Mouse (Mus musculus) forebrain, postnatal 0 days (tissue): ENCODE data around the gene Arrdc5. TPM values are rescaled to one million over a fixed set of nuclear protein-coding genes. Genes with fewer than 3 reads are reported as not detected.

Experiments
- ATAC-seq: fragments of 200-750 bp; cut with Nextera tagmentation; 2 replicates; pipeline ENCODE4 v1.8.0; 2017; ENCODE audit warnings: mild to moderate bottlenecking, moderate library complexity
- DNase-seq: peaks from one replicate; pipeline ENCODE4 v3.0.0-alpha.2; 2015
- H3K27ac ChIP-seq: fragments of 300-500 bp; sonication (generic); 2 replicates; pipeline ENCODE4 v1.5.1; 2014; ENCODE audit warnings: low read depth, mild to moderate bottlenecking, antibody characterized with exemption, low read length, moderate library complexity, mixed read lengths
- H3K27me3 ChIP-seq: fragments of 300-500 bp; sonication (generic); 2 replicates; pipeline ENCODE4 v1.6.1; 2014; ENCODE audit warnings: mild to moderate bottlenecking, low read length, mixed read lengths; ENCODE audit not compliant: insufficient read depth
- H3K36me3 ChIP-seq: fragments of 300-500 bp; sonication (generic); 2 replicates; pipeline ENCODE4 v1.6.1; 2014; ENCODE audit warnings: mild to moderate bottlenecking, moderate library complexity; ENCODE audit not compliant: insufficient read depth
- H3K4me1 ChIP-seq: fragments of 300-500 bp; sonication (generic); 2 replicates; pipeline ENCODE4 v1.6.1; 2014; ENCODE audit warnings: antibody characterized with exemption; ENCODE audit not compliant: insufficient read depth
- H3K4me2 ChIP-seq: fragments of 300-500 bp; sonication (generic); 2 replicates; pipeline ENCODE4 v1.6.1; 2014; ENCODE audit warnings: low read depth, mild to moderate bottlenecking, moderate library complexity
- H3K4me3 ChIP-seq: fragments of 300-500 bp; sonication (generic); 2 replicates; pipeline ENCODE4 v1.5.1; 2014; ENCODE audit warnings: low read depth, low read length, mixed read lengths
- H3K9ac ChIP-seq: fragments of 300-500 bp; sonication (generic); 2 replicates; pipeline ENCODE4 v1.6.1; 2014; ENCODE audit warnings: mild to moderate bottlenecking
- H3K9me3 ChIP-seq: fragments of 300-500 bp; sonication (generic); 2 replicates; pipeline ENCODE4 v1.6.1; 2016; ENCODE audit warnings: low read length
- CTCF ChIP-seq: sonication (generic); IDR thresholded peaks from 2 replicates; pipeline ENCODE4 v1.5.1; 2016; ENCODE audit warnings: antibody characterized with exemption, control low read depth, low read depth
- WGBS: fragments of 180-500 bp; shearing (Covaris S2); extraction: QIAGEN DNeasy Blood & Tissue Kit; methylation state at CpG from one replicate; pipeline ENCODE4 v1.1.7; 2014; 5-methylcytosine and 5-hydroxymethylcytosine counted together
- polyA plus RNA-seq: library from polyadenylated mRNA; unstranded; fragments of >200 nt; fragmentation: Nextera tagmentation; extraction: Ambion mirVana; gene quantifications from 2 replicates; pipeline ENCODE4 v1.2.1, GENCODE M21; 2015
- total RNA-seq: library from RNA; depleted of rRNA; stranded (reverse); fragments of >200 nt; gene quantifications from 2 replicates; pipeline ENCODE4 v1.2.3, GENCODE M21; 2014

Arrdc5 gene
- total and polyA plus RNA-seq, 2 experiments from 2014 or later: not detected

DNA sequence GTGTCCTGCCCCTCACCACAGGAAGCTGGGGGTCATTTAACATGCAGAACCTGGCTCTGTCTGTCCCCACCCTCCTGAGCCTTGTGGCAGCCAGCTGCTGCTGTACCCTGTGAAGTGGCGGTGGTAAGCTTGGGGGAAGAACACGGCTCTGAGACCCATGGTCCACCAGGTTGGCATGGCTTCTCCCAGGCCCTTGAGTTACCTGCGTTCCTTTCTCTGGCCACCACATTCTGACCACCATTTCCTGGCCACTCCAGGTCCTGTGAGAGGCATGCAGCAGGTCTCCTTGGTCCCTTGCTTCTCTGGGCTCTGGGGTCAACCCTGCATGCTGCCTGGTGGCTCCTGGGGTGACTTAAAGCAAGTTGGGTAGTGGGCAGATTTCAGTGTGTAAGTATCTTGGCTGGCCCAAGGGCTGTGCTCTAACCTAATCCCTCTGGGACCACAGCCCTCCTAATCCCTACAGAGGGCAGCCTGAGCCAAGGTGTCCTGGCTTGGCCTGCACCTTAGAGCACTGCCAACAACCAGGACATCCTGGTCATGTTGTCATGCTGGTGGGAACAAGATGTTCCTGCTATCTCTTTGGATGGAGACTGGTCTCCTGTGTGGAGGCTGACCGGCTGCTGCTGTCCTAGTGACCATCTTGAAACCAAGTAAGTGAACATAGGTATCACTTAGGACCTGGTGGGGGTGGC lies 7.4 kb downstream of the Arrdc5 start, which contains the start of gene Plin3:
Plin3 (minus strand) TSS at position 343 of the 692 bp plus-strand sequence.
- Histone ChIP-seq H3K9me3 (no peaks in the 10 kb centered on the region), H3K4me2 (no peak within 1 kb of the TSS), H3K27me3 (no peaks in the 10 kb centered on the region), H3K4me1 (0 out of 2 replicates have a peak, but pooled peaks cover 5% of the 10 kb centered on the region), H3K27ac (no peak within 1 kb of the TSS), H3K4me3 (no peak within 1 kb of the TSS), H3K36me3 (no peaks in the 10 kb centered on the region), H3K9ac (no peak within 1 kb of the TSS)
- WGBS: 91% methylated on average over 4 of the region's 4 CpGs
- no peak for DNase-seq
- no peak for ATAC-seq
- TF ChIP-seq CTCF: no peak

DNA sequence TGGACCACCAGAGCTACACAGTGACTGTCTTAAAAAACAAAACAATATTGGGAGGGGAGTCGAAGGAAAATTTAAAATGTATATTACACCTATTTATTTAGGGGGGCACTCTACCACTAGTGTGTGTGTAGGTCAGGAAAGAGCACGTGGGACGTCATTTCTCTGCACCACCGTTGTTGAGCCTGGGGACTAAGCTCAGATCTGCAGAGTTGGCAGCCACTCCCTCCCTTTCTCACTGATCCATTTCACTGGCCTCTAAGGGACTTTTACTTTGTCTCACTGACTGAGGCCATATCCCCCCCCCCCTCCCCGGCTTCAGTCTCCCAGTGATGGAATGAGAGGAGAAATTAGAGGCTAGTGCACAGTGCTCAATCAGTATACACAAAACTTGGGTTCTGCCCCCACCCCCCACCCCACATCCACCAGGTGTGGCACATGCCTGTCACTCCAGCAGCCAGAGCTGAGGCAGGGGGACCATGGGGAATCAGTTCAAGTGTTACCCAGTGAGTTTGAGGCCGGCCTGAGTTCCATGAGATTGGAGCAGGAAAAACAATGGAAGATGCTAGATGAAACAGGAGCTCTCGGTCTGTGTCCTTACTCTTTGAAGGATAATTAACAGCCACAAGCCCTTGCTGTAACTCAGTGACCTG lies 8.1 kb downstream of the Arrdc5 start:
- no peak for DNase-seq
- H3K27ac ChIP-seq: no peak overlapping the region
- 0 out of 2 replicates have a peak, but pooled peaks cover 5% of the 10 kb centered on the region for H3K4me1 ChIP-seq
- H3K36me3 ChIP-seq: no peaks in the 10 kb centered on the region
- H3K4me2 ChIP-seq: no peak overlapping the region
- H3K9me3 ChIP-seq: no peaks in the 10 kb centered on the region
- no peak overlapping the region for H3K9ac ChIP-seq
- no peak for TF ChIP-seq CTCF
- WGBS: 60% methylated on average over 7 of the region's 7 CpGs
- ATAC-seq: no peak
- H3K4me3 ChIP-seq: no peak overlapping the region
- no peaks in the 10 kb centered on the region for H3K27me3 ChIP-seq

DNA sequence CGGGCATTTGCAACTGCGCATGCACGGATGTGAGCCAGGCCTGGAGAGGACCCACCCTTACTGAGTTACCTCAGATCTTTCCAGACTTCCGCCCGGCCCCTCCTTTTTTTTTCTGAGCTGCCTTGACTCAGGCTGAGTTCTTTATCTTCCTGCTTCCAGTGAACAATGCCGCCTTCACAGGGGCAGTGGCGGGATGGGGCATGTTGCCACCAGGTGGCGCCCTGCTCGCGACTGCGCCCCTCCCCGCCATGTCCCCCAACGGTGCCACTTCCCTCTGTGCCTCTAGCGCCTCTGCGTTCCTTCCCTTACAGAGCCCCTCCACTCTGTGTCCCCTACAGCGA lies 8.9 kb downstream of the Arrdc5 start:
- Histone ChIP-seq H3K4me3 (peak overlapping the region; percentile 13), H3K9ac (peak overlapping the region; percentile 45), H3K27ac (peak overlapping the region; percentile 48; the same call in 1 of the 2 replicates), H3K4me1 (0 out of 2 replicates have a peak, but pooled peaks cover 5% of the 10 kb centered on the region), H3K9me3 (no peaks in the 10 kb centered on the region), H3K27me3 (no peaks in the 10 kb centered on the region), H3K4me2 (peak overlapping the region; percentile 46), H3K36me3 (no peaks in the 10 kb centered on the region)
- WGBS: 2% methylated on average over 15 of the region's 16 CpGs
- peak; percentile 89 for ATAC-seq
- DNase-seq: peak; percentile 84
- peak; percentile 86 for TF ChIP-seq CTCF

DNA sequence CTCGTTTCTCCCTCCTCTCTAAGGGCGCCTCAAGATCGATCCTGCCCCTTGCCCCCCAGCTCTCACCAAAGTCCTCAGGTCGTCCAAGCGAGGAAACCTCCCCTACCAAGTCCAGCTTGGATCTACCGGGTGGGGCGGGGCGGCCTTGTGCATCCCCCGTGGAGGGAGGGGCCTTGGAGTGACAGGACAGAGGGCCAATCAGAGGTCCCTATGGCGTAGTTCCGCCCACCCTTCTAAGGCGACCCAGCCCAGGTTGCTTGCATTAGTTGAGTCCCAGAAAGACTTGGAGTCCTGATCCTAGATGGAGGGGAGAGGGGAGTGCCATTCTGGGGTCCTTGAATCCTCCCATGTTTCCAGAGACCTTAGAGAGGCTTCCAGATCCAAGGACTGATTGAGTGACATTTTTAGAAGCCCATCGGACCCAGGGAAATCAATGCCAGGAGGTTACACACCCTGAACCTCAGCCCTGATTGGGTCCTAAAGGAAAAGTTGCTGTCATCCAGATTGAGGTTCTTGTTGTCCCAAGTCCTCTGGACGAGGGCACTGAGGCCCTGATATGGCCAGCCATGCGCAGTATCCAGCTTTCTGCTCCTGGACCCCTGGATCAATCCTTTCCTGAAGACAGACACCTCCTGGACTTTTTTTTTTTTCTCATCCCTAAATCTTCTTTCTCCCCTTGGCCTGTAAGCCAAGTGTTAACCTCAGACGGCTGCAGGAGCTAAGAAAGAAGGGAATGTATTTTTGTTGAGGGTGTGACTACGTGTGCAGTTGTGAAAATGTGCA lies 9.5 kb downstream of the Arrdc5 start:
- Histone ChIP-seq H3K4me2 (peak overlapping the region; percentile 46), H3K9me3 (no peaks in the 10 kb centered on the region), H3K27ac (peak overlapping the region; percentile 48), H3K4me3 (peak overlapping the region; percentile 18; the same call in 1 of the 2 replicates), H3K4me1 (0 out of 2 replicates have a peak, but pooled peaks cover 5% of the 10 kb centered on the region), H3K27me3 (no peaks in the 10 kb centered on the region), H3K9ac (no peak overlapping the region), H3K36me3 (no peaks in the 10 kb centered on the region)
- WGBS: 6% methylated on average over 17 of the region's 17 CpGs
- no peak for TF ChIP-seq CTCF
- ATAC-seq: peak; percentile 62
- DNase-seq: peak; percentile 72

DNA sequence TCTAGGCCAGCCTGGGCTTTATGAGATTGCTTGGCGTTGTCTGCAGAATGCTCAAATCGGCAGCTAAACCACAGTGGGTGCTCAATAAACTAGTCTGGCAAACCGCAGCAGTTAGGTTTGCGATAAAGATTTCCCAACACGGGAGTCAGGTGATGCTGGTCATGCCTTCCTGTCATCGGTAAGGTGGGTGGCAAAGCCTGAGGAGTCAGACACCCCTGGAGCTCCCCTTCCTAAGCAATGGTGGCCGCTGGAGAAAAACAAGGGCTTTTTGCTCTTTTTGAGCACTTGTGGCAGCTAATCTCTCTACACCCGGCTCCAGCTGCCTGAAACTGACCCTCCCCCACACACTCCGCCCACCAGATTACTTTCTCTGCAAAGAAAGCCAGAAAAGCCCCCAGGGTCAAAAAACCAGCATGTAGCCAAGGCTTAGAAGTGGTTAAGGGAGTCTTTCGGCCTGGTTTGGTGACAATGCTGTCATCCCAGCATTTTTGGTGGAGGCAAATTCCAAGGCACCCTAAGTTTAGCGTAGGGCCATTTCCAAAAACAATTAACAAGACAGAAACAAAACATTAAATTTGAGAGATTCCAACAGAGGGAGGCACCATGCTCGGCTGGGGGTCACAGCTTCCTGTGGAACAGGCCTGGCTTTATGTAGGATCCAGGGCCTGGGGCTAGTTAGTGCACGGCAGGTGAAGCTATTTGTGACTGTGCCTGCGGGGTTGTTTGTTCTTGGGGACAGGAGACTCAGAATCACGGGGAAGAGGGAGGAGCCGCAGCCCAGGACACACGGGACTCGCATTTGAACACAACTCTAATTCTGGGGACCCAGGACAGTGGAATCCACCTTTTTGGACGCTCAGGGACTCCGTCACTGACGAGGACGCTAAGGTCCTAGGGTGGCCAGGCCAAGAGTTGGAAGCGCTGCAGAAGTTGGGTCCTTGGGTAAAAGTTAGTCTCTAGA lies 10.4 kb downstream of the Arrdc5 start:
- Histone ChIP-seq H3K4me2 (peak overlapping the region; percentile 46), H3K9ac (peak overlapping the region; percentile 25; the same call in 1 of the 2 replicates), H3K27me3 (no peaks in the 10 kb centered on the region), H3K36me3 (no peaks in the 10 kb centered on the region), H3K9me3 (no peaks in the 10 kb centered on the region), H3K27ac (peak overlapping the region; percentile 48; the same call in 1 of the 2 replicates), H3K4me1 (0 out of 2 replicates have a peak, but pooled peaks cover 5% of the 10 kb centered on the region), H3K4me3 (peak overlapping the region; percentile 18; the same call in 1 of the 2 replicates)
- no peak for TF ChIP-seq CTCF
- 8% methylated on average over 23 of the region's 23 CpGs for WGBS
- ATAC-seq (no peak), DNase-seq (no peak)

DNA sequence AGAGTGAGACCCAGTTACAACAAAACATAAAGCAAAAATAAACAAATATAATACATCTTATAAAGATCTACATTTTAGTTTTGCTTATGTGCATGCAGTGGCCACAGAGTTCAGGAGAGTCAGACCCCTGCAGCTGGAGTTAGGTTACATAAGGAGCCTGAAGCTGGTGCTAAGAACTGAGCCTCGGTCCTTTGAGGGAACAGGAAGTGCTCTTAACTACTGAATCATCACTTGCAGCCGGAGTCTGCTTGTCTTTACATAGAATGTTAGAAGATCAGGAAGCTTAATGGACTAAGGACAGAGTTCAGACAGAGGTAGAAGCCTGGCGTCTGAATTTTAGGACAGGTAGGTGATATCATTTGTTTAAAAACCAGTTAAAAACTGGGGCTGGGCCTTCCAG lies 11.2 kb downstream of the Arrdc5 start:
- ATAC-seq: no peak
- Histone ChIP-seq H3K9me3 (no peaks in the 10 kb centered on the region), H3K27ac (0 out of 2 replicates have a peak overlapping the region, but pooled peaks have one; percentile 48), H3K4me3 (no peak overlapping the region), H3K36me3 (no peaks in the 10 kb centered on the region), H3K9ac (no peak overlapping the region), H3K27me3 (no peaks in the 10 kb centered on the region), H3K4me2 (no peak overlapping the region), H3K4me1 (0 out of 2 replicates have a peak, but pooled peaks cover 5% of the 10 kb centered on the region)
- WGBS: 55% methylated on average over 3 of the region's 3 CpGs
- TF ChIP-seq CTCF: no peak
- DNase-seq: no peak
